Mouse (Mus musculus) forebrain, embryonic 15.5 days (tissue): Measurements from ENCODE around the gene Wipf3. TPM values are rescaled to one million over a fixed set of nuclear protein-coding genes. Genes with fewer than 3 reads are reported as not detected.
A peak's percentile ranks its signal among the peaks of the same experiment; 100 is the strongest.

Experiments
- ATAC-seq: fragments of 200-750 bp; cut with Nextera tagmentation; replicated peaks from 2 replicates; pipeline ENCODE4 v1.8.0; 2017; ENCODE audit warnings: mild to moderate bottlenecking, moderate TSS enrichment, moderate library complexity
- H3K27ac ChIP-seq: fragments of 300-500 bp; sonication (generic); replicated peaks from 2 replicates; pipeline ENCODE4 v1.5.1; 2015; ENCODE audit warnings: mild to moderate bottlenecking, inconsistent platforms
- H3K27me3 ChIP-seq: fragments of 300-500 bp; sonication (generic); 2 replicates; pipeline ENCODE4 v1.6.1; 2015; ENCODE audit warnings: inconsistent platforms
- H3K36me3 ChIP-seq: fragments of 300-500 bp; sonication (generic); 2 replicates; pipeline ENCODE4 v1.6.1; 2015; ENCODE audit warnings: mild to moderate bottlenecking, inconsistent platforms
- H3K4me1 ChIP-seq: fragments of 300-500 bp; sonication (generic); 2 replicates; pipeline ENCODE4 v1.6.1; 2015; ENCODE audit warnings: inconsistent platforms
- H3K4me2 ChIP-seq: fragments of 300-500 bp; sonication (generic); replicated peaks from 2 replicates; pipeline ENCODE4 v1.6.1; 2015; ENCODE audit warnings: mild to moderate bottlenecking, inconsistent platforms
- H3K4me3 ChIP-seq: fragments of 300-500 bp; sonication (generic); 2 replicates; pipeline ENCODE4 v1.5.1; 2015; ENCODE audit warnings: mild to moderate bottlenecking, inconsistent platforms
- H3K9ac ChIP-seq: fragments of 300-500 bp; sonication (generic); replicated peaks from 2 replicates; pipeline ENCODE4 v1.6.1; 2015; ENCODE audit warnings: mild to moderate bottlenecking, inconsistent platforms
- H3K9me3 ChIP-seq: fragments of 300-500 bp; sonication (generic); 2 replicates; pipeline ENCODE4 v1.6.1; 2016; ENCODE audit warnings: inconsistent platforms
- WGBS: fragments of 180-500 bp; shearing (Covaris S2); methylation state at CpG from one replicate; pipeline ENCODE4 v1.1.7; 2015; ENCODE audit warnings: mixed read lengths; 5-methylcytosine and 5-hydroxymethylcytosine counted together
- polyA plus RNA-seq: library from polyadenylated mRNA; unstranded; fragments of >200 nt; fragmentation: Nextera tagmentation; extraction: Ambion mirVana; gene quantifications from 2 replicates; pipeline ENCODE4 v1.2.1, GENCODE M21; 2015

Gene Wipf3
- polyA plus RNA-seq, 1 experiment from 2014 or later, result 3.6 TPM

- H3K27ac ChIP-seq, result no peak overlapping the region
- H3K4me2 ChIP-seq, result no peak overlapping the region
- peaks cover 7% of the 10 kb centered on the region; the same call in 1 of the 2 replicates for H3K27me3 ChIP-seq
- H3K4me1 ChIP-seq, result peaks cover 34% of the 10 kb centered on the region
- no peak overlapping the region for H3K9ac ChIP-seq
- H3K4me3 ChIP-seq, result no peak overlapping the region
- H3K36me3 ChIP-seq, result no peaks in the 10 kb centered on the region
- ATAC-seq, result no peak
- WGBS, result 71% methylated on average over 6 of the region's 6 CpGs
- no peaks in the 10 kb centered on the region for H3K9me3 ChIP-seq
Measured at GRCm38 (mm10) chr6:54462766-54463165, 33.4 kb downstream of the Wipf3 start.

- Histone ChIP-seq H3K4me2 (no peak overlapping the region), H3K27ac (no peak overlapping the region), H3K9ac (no peak overlapping the region), H3K9me3 (no peaks in the 10 kb centered on the region), H3K36me3 (no peaks in the 10 kb centered on the region), H3K27me3 (peaks cover 7% of the 10 kb centered on the region; the same call in 1 of the 2 replicates), H3K4me3 (no peak overlapping the region), H3K4me1 (peaks cover 34% of the 10 kb centered on the region)
- ATAC-seq, result peak; percentile 57; the same call in 1 of the 2 replicates
- 44% methylated on average over 8 of the region's 8 CpGs for WGBS
Measured at GRCm38 (mm10) chr6:54463701-54464458, 34.5 kb downstream of the Wipf3 start.

GRCm38 (mm10) chr6:54464926-54465325, 35.5 kb downstream of the Wipf3 start:
- WGBS, result 93% methylated on average over 4 of the region's 4 CpGs
- no peaks in the 10 kb centered on the region for H3K9me3 ChIP-seq
- H3K9ac ChIP-seq, result no peak overlapping the region
- H3K36me3 ChIP-seq, result no peaks in the 10 kb centered on the region
- peaks cover 7% of the 10 kb centered on the region; the same call in 1 of the 2 replicates for H3K27me3 ChIP-seq
- no peak for ATAC-seq
- peaks cover 29% of the 10 kb centered on the region for H3K4me1 ChIP-seq
- H3K27ac ChIP-seq, result no peak overlapping the region
- H3K4me3 ChIP-seq, result no peak overlapping the region
- no peak overlapping the region for H3K4me2 ChIP-seq

- peaks cover 17% of the 10 kb centered on the region for H3K4me1 ChIP-seq
- no peak overlapping the region for H3K27ac ChIP-seq
- no peak overlapping the region for H3K4me3 ChIP-seq
- peaks cover under 1% of the 10 kb centered on the region; the same call in 1 of the 2 replicates for H3K27me3 ChIP-seq
- ATAC-seq, result no peak
- no peaks in the 10 kb centered on the region for H3K36me3 ChIP-seq
- H3K9me3 ChIP-seq, result no peaks in the 10 kb centered on the region
- 93% methylated on average over 3 of the region's 3 CpGs for WGBS
- H3K4me2 ChIP-seq, result no peak overlapping the region
- H3K9ac ChIP-seq, result no peak overlapping the region
Measured at GRCm38 (mm10) chr6:54467371-54467770, 38.0 kb downstream of the Wipf3 start.

GRCm38 (mm10) chr6:54471866-54472265, 42.5 kb downstream of the Wipf3 start:
- H3K9me3 ChIP-seq, result no peaks in the 10 kb centered on the region
- H3K4me2 ChIP-seq, result no peak overlapping the region
- H3K4me1 ChIP-seq, result peaks cover 9% of the 10 kb centered on the region; the same call in 1 of the 2 replicates
- H3K27ac ChIP-seq, result no peak overlapping the region
- H3K36me3 ChIP-seq, result no peaks in the 10 kb centered on the region
- no peaks in the 10 kb centered on the region for H3K27me3 ChIP-seq
- ATAC-seq, result no peak
- no peak overlapping the region for H3K4me3 ChIP-seq
- no peak overlapping the region for H3K9ac ChIP-seq
- WGBS, result 91% methylated on average over 7 of the region's 7 CpGs

GRCm38 (mm10) chr6:54472846-54473715, 43.7 kb downstream of the Wipf3 start:
- Histone ChIP-seq H3K9ac (no peak overlapping the region), H3K4me3 (no peak overlapping the region), H3K27ac (no peak overlapping the region), H3K9me3 (no peaks in the 10 kb centered on the region), H3K4me2 (no peak overlapping the region), H3K36me3 (no peaks in the 10 kb centered on the region), H3K4me1 (peaks cover 10% of the 10 kb centered on the region; the same call in 1 of the 2 replicates), H3K27me3 (no peaks in the 10 kb centered on the region)
- 72% methylated on average over 8 of the region's 8 CpGs for WGBS
- ATAC-seq, result peak; percentile 13; the same call in 1 of the 2 replicates

GRCm38 (mm10) chr6:54475926-54476667, 46.7 kb downstream of the Wipf3 start:
- H3K27ac ChIP-seq, result no peak overlapping the region

GRCm38 (mm10) chr6:54478646-54479324, 49.4 kb downstream of the Wipf3 start:
- Histone ChIP-seq H3K9me3 (no peaks in the 10 kb centered on the region), H3K4me1 (peaks cover 16% of the 10 kb centered on the region), H3K4me3 (no peak overlapping the region), H3K27me3 (no peaks in the 10 kb centered on the region), H3K27ac (peak overlapping the region; percentile 66), H3K4me2 (no peak overlapping the region), H3K36me3 (no peaks in the 10 kb centered on the region), H3K9ac (no peak overlapping the region)
- WGBS, result 57% methylated on average over 5 of the region's 5 CpGs
- ATAC-seq, result peak; percentile 51

More at GRCm38 (mm10) chr6:54475926-54476667, 46.7 kb downstream of the Wipf3 start:
- Histone ChIP-seq H3K4me3 (no peak overlapping the region), H3K27me3 (no peaks in the 10 kb centered on the region), H3K9me3 (no peaks in the 10 kb centered on the region), H3K4me2 (no peak overlapping the region), H3K36me3 (no peaks in the 10 kb centered on the region), H3K4me1 (peaks cover 16% of the 10 kb centered on the region), H3K9ac (no peak overlapping the region)
- WGBS, result 82% methylated on average over 19 of the region's 19 CpGs
- no peak for ATAC-seq

- no peaks in the 10 kb centered on the region for H3K9me3 ChIP-seq
- no peak overlapping the region for H3K9ac ChIP-seq
- H3K27ac ChIP-seq, result no peak overlapping the region
- 87% methylated on average over 15 of the region's 15 CpGs for WGBS
- no peaks in the 10 kb centered on the region for H3K27me3 ChIP-seq
- no peak for ATAC-seq
- H3K4me2 ChIP-seq, result no peak overlapping the region
- no peaks in the 10 kb centered on the region for H3K36me3 ChIP-seq
- peaks cover 17% of the 10 kb centered on the region for H3K4me1 ChIP-seq
- H3K4me3 ChIP-seq, result no peak overlapping the region
Measured at GRCm38 (mm10) chr6:54481390-54482112, 52.1 kb downstream of the Wipf3 start.

GRCm38 (mm10) chr6:54485000-54485399, 55.6 kb downstream of the Wipf3 start:
- Histone ChIP-seq H3K27ac (no peak overlapping the region), H3K4me1 (peaks cover 10% of the 10 kb centered on the region), H3K27me3 (no peaks in the 10 kb centered on the region), H3K9me3 (no peaks in the 10 kb centered on the region), H3K4me3 (peak overlapping the region; percentile 33), H3K4me2 (peak overlapping the region; percentile 49), H3K9ac (peak overlapping the region; percentile 22; the same call in 1 of the 2 replicates), H3K36me3 (no peaks in the 10 kb centered on the region)
- WGBS, result 22% methylated on average over 11 of the region's 12 CpGs
- peak; percentile 65 for ATAC-seq
